Mouse (Mus musculus): ENCODE data around the gene Mylk. TPM values are rescaled to one million over a fixed set of nuclear protein-coding genes. Genes with fewer than 3 reads are reported as not detected.
A peak's percentile ranks its signal among the peaks of the same experiment; 100 is the strongest.

Mylk gene
- polyA plus RNA-seq, 1 experiment from 2014 or later = 98.0 TPM

- peak; percentile 51 for ATAC-seq
- in situ Hi-C loops (cut with MboI; ENCODE audit: low pct_unique_long_range_greater_than_20kb) = no loop called here
- peak; percentile 58 for DNase-seq (ENCODE audit: low read depth, low spot score)
- no peaks in the 10 kb centered on the region for H3K27me3 ChIP-seq
- POLR2A ChIA-PET = interaction anchor here (0.6 to 1.7 kb wide), 3 partner anchors 10 to 47 kb away, joined by 3 to 6 read pairs (median 5); no protein-coding TSS in a partner anchor
- no peak for TF ChIP-seq CTCF (IDR thresholded peaks at IDR 0.05)
- CTCF ChIA-PET = interaction anchor here (0.8 to 1.5 kb wide), 5 partner anchors 9 to 55 kb away, joined by 3 read pairs; no protein-coding TSS in a partner anchor
Observed at GRCm38 (mm10) chr16:34766193-34766592, 21.2 kb downstream of the Mylk start.

GRCm38 (mm10) chr16:34767443-34767842 lies 22.4 kb downstream of the Mylk start:
- ChIA-PET CTCF (no interaction called here), POLR2A (no interaction called here)
- no peak for ATAC-seq
- in situ Hi-C loops (cut with MboI; ENCODE audit: low pct_unique_long_range_greater_than_20kb) = no loop called here
- H3K27me3 ChIP-seq = no peaks in the 10 kb centered on the region
- TF ChIP-seq CTCF (IDR thresholded peaks at IDR 0.05) = no peak
- no peak for DNase-seq (ENCODE audit: low read depth, low spot score)

- DNase-seq (ENCODE audit: low read depth, low spot score) (no peak), ATAC-seq (no peak)
- ChIA-PET POLR2A (interaction anchor here (0.9 kb wide), 1 partner anchor 14 kb away, joined by 3 read pairs; no protein-coding TSS in a partner anchor), CTCF (no interaction called here)
- in situ Hi-C loops (cut with MboI; ENCODE audit: low pct_unique_long_range_greater_than_20kb) = no loop called here
- TF ChIP-seq CTCF (IDR thresholded peaks at IDR 0.05) = no peak
- no peaks in the 10 kb centered on the region for H3K27me3 ChIP-seq
Observed at GRCm38 (mm10) chr16:34768436-34768835, 23.4 kb downstream of the Mylk start.

GRCm38 (mm10) chr16:34770127-34770526 lies 25.1 kb downstream of the Mylk start:
- TF ChIP-seq CTCF (IDR thresholded peaks at IDR 0.05) = no peak
- no peaks in the 10 kb centered on the region for H3K27me3 ChIP-seq
- CTCF ChIA-PET = interaction anchor here (1.0 kb wide), 1 partner anchor 37 kb away, joined by 3 read pairs; no protein-coding TSS in a partner anchor
- DNase-seq (ENCODE audit: low read depth, low spot score) (no peak), ATAC-seq (no peak)
- POLR2A ChIA-PET = no interaction called here
- in situ Hi-C loops (cut with MboI; ENCODE audit: low pct_unique_long_range_greater_than_20kb) = no loop called here

GRCm38 (mm10) chr16:34772445-34773032 lies 27.5 kb downstream of the Mylk start:
- no peak for DNase-seq (ENCODE audit: low read depth, low spot score)
- no peak for ATAC-seq
- ChIA-PET CTCF (interaction anchor here (1.0 to 1.4 kb wide), 2 partner anchors 9 to 87 kb away, joined by 3 to 5 read pairs; no protein-coding TSS in a partner anchor), POLR2A (no interaction called here)
- no peak for TF ChIP-seq CTCF (IDR thresholded peaks at IDR 0.05)
- in situ Hi-C loops (cut with MboI; ENCODE audit: low pct_unique_long_range_greater_than_20kb) = no loop called here
- no peaks in the 10 kb centered on the region for H3K27me3 ChIP-seq

GRCm38 (mm10) chr16:34782442-34782841 lies 37.4 kb downstream of the Mylk start:
- in situ Hi-C loops (cut with MboI; ENCODE audit: low pct_unique_long_range_greater_than_20kb) = no loop called here
- TF ChIP-seq CTCF (IDR thresholded peaks at IDR 0.05) = no peak
- ChIA-PET CTCF (interaction anchor here (1.5 kb wide), 1 partner anchor 9 kb away, joined by 5 read pairs; no protein-coding TSS in a partner anchor), POLR2A (interaction anchor here (0.7 to 0.8 kb wide), 2 partner anchors 9 to 14 kb away, joined by 3 read pairs; no protein-coding TSS in a partner anchor)
- DNase-seq (ENCODE audit: low read depth, low spot score) = peak; percentile 51
- no peak for ATAC-seq
- H3K27me3 ChIP-seq = no peaks in the 10 kb centered on the region

- no peak for TF ChIP-seq CTCF (IDR thresholded peaks at IDR 0.05)
- ChIA-PET CTCF (interaction anchor here (1.0 to 1.2 kb wide), 2 partner anchors 14 to 18 kb away, joined by 3 read pairs; no protein-coding TSS in a partner anchor), POLR2A (interaction anchor here (0.6 kb wide), 1 partner anchor 28 kb away, joined by 3 read pairs; no protein-coding TSS in a partner anchor)
- DNase-seq (ENCODE audit: low read depth, low spot score) (no peak), ATAC-seq (no peak)
- H3K27me3 ChIP-seq = no peaks in the 10 kb centered on the region
- in situ Hi-C loops (cut with MboI; ENCODE audit: low pct_unique_long_range_greater_than_20kb) = no loop called here
Observed at GRCm38 (mm10) chr16:34783536-34783935, 38.5 kb downstream of the Mylk start.

GRCm38 (mm10) chr16:34784675-34785074 lies 39.7 kb downstream of the Mylk start:
- DNase-seq (ENCODE audit: low read depth, low spot score) (no peak), ATAC-seq (peak; percentile 84)
- in situ Hi-C loops (cut with MboI; ENCODE audit: low pct_unique_long_range_greater_than_20kb) = no loop called here
- H3K27me3 ChIP-seq = no peaks in the 10 kb centered on the region
- ChIA-PET CTCF (interaction anchor here (0.6 to 1.6 kb wide), 2 partner anchors 10 to 39 kb away, joined by 3 to 7 read pairs; partner anchors contain the start of gene Mylk), POLR2A (interaction anchor here (0.5 to 0.6 kb wide), 2 partner anchors 15 to 43 kb away, joined by 3 read pairs; no protein-coding TSS in a partner anchor)
- no peak for TF ChIP-seq CTCF (IDR thresholded peaks at IDR 0.05)

- no peak for TF ChIP-seq CTCF (IDR thresholded peaks at IDR 0.05)
- in situ Hi-C loops (cut with MboI; ENCODE audit: low pct_unique_long_range_greater_than_20kb) = no loop called here
Observed at GRCm38 (mm10) chr16:34792555-34792954, 47.5 kb downstream of the Mylk start.

GRCm38 (mm10) chr16:34793000-34793399 lies 48.0 kb downstream of the Mylk start:
- no peak for TF ChIP-seq CTCF (IDR thresholded peaks at IDR 0.05)
- no peaks in the 10 kb centered on the region for H3K27me3 ChIP-seq
- ChIA-PET CTCF (interaction anchor here (1.6 kb wide), 1 partner anchor 9 kb away, joined by 7 read pairs; no protein-coding TSS in a partner anchor), POLR2A (interaction anchor here (0.6 to 1.0 kb wide), 2 partner anchors 13 to 48 kb away, joined by 3 read pairs; partner anchors contain the start of gene Mylk)
- in situ Hi-C loops (cut with MboI; ENCODE audit: low pct_unique_long_range_greater_than_20kb) = no loop called here
- ATAC-seq (peak; percentile 31), DNase-seq (ENCODE audit: low read depth, low spot score) (peak; percentile 49)

More at GRCm38 (mm10) chr16:34792555-34792954, 47.5 kb downstream of the Mylk start:
- ATAC-seq (peak; percentile 44), DNase-seq (ENCODE audit: low read depth, low spot score) (no peak)
- ChIA-PET CTCF (interaction anchor here (1.6 kb wide), 1 partner anchor 10 kb away, joined by 7 read pairs; no protein-coding TSS in a partner anchor), POLR2A (interaction anchor here (0.6 to 1.0 kb wide), 2 partner anchors 13 to 48 kb away, joined by 3 read pairs; partner anchors contain the start of gene Mylk)
- H3K27me3 ChIP-seq = no peaks in the 10 kb centered on the region

GRCm38 (mm10) chr16:34801222-34801621 lies 56.2 kb downstream of the Mylk start:
- in situ Hi-C loops (cut with MboI; ENCODE audit: low pct_unique_long_range_greater_than_20kb) = no loop called here
- no peak for TF ChIP-seq CTCF (IDR thresholded peaks at IDR 0.05)
- ChIA-PET CTCF (interaction anchor here (2.3 kb wide), 1 partner anchor 9 kb away, joined by 7 read pairs; no protein-coding TSS in a partner anchor), POLR2A (interaction anchor here (0.7 kb wide), 1 partner anchor 10 kb away, joined by 3 read pairs; no protein-coding TSS in a partner anchor)
- H3K27me3 ChIP-seq = no peaks in the 10 kb centered on the region
- no peak for DNase-seq (ENCODE audit: low read depth, low spot score)
- ATAC-seq = no peak
